In genomic region chr16:32644801-32645170, GRCm38 (mm10) we compare ENCODE assay signal across 8 mouse cellular contexts. TPM values are rescaled to one million over a fixed set of nuclear protein-coding genes. Genes with fewer than 3 reads are reported as not detected.
DNase-seq lines count a peak whose midpoint lies in the region; ATAC-seq and TF ChIP-seq lines count a peak whose summit lies in the region.

No protein-coding gene starts in this region.

- H3K4me1 ChIP-seq in thymus, adult 2 months (replicated peaks; ENCODE audit: control insufficient read depth, insufficient read depth, low read length): peaks cover 38% of the 10 kb centered on the region
- peaks cover 9% of the 10 kb centered on the region; the same call in 1 of the 2 replicates for H3K4me1 ChIP-seq in intestine, postnatal 0 days (replicated peaks; ENCODE audit: control insufficient read depth, insufficient read depth, low read length)
- peaks cover 24% of the 10 kb centered on the region for H3K4me1 ChIP-seq in olfactory bulb, adult 2 months (ENCODE audit: control insufficient read depth, insufficient read depth, low read length)

- H3K9me3 ChIP-seq in intestine, postnatal 0 days (ENCODE audit: control insufficient read depth): no peaks in the 10 kb centered on the region

- H3K36me3 ChIP-seq in thymus, adult 2 months (ENCODE audit: control insufficient read depth, insufficient read depth, low read length): no peaks in the 10 kb centered on the region
- no peaks in the 10 kb centered on the region for H3K36me3 ChIP-seq in intestine, postnatal 0 days (ENCODE audit: control insufficient read depth, insufficient read depth)

- H3K4me3 ChIP-seq in thymus, adult 2 months (ENCODE audit: control insufficient read depth, insufficient read depth, low read length): peak overlapping the region; percentile 88
- H3K4me3 ChIP-seq in intestine, postnatal 0 days (ENCODE audit: low read depth, low read length): peak overlapping the region; percentile 75
- H3K4me3 ChIP-seq in olfactory bulb, adult 2 months (ENCODE audit: insufficient read depth, low read depth, low read length): peak overlapping the region; percentile 62

- 35% methylated on average over 12 of the region's 12 CpGs for WGBS in thymus, adult 2 months
- 14% methylated on average over 12 of the region's 12 CpGs for WGBS in intestine, postnatal 0 days
- 11% methylated on average over 12 of the region's 12 CpGs for whole genome bisulfite sequencing in olfactory bulb, adult 2 months

- H3K27ac ChIP-seq in thymus, adult 2 months (ENCODE audit: control insufficient read depth, insufficient read depth, low read length): peak overlapping the region; percentile 12
- H3K27ac ChIP-seq in intestine, postnatal 0 days (ENCODE audit: low read depth, low read length): no peak overlapping the region
- peak overlapping the region; percentile 18; the same call in 1 of the 2 replicates for H3K27ac ChIP-seq in olfactory bulb, adult 2 months (ENCODE audit: insufficient read depth, low read depth, low read length)

- peak overlapping the region; percentile 88 for H3K9ac ChIP-seq in intestine, postnatal 0 days (ENCODE audit: low read depth, low read length)

- no peak for TF ChIP-seq CTCF in thymus, adult 2 months (IDR thresholded peaks at IDR 0.05; ENCODE audit: borderline replicate concordance, control insufficient read depth, extremely low read depth, insufficient read depth, low read length, poor library complexity)
- no peak for TF ChIP-seq CTCF in intestine, postnatal 0 days (IDR thresholded peaks at IDR 0.05; ENCODE audit: low read depth)
- TF ChIP-seq CTCF in olfactory bulb, adult 2 months (IDR thresholded peaks at IDR 0.05; ENCODE audit: insufficient read depth, low read depth, low read length): no peak

- H3K4me2 ChIP-seq in intestine, postnatal 0 days (replicated peaks; ENCODE audit: low read depth): peak overlapping the region; percentile 97

- DNase-seq in cerebellum, postnatal 4 days (ENCODE audit: low spot score in 2 of 2): no peak
- no peak for DNase-seq in thymus, adult 2 months
- no peak for DNase-seq in thymus, postnatal 25 days
- no peak for DNase-seq in adrenal gland, postnatal 14 days
- DNase-seq in kidney, postnatal 25 days: no peak

- H3K27me3 ChIP-seq in thymus, adult 2 months (ENCODE audit: control insufficient read depth, insufficient read depth, low read length): no peaks in the 10 kb centered on the region
- no peaks in the 10 kb centered on the region for H3K27me3 ChIP-seq in intestine, postnatal 0 days (replicated peaks; ENCODE audit: control insufficient read depth, insufficient read depth, low read length)

- TF ChIP-seq POLR2A in thymus, adult 2 months (IDR thresholded peaks at IDR 0.05; ENCODE audit: control insufficient read depth, extremely low read depth, insufficient read depth, low read length, poor library complexity): no peak
- TF ChIP-seq POLR2A in olfactory bulb, adult 2 months (IDR thresholded peaks at IDR 0.05; ENCODE audit: insufficient read depth, low read depth, low read length): no peak

- ATAC-seq in cerebellum, adult (ENCODE audit: insufficient number of reproducible peaks, low FRiP score, low TSS enrichment): 0 out of 2 replicates have a peak, but pooled peaks have one; percentile 27
- no peak for ATAC-seq in intestine, postnatal 0 days

RNA-seq across cellular contexts. Expression of gene Tnk2, which starts 1.1 kb away (rescaled TPM):
- polyA plus RNA-seq in thymus, adult 2 months (2012; rRNA removed): 479 and 508 TPM in 2 replicates
- 8.0 and 9.6 TPM in 2 replicates for polyA plus RNA-seq in intestine, postnatal 0 days (2015; fragmentation: Nextera tagmentation; extraction: Ambion mirVana)
- polyA plus RNA-seq in olfactory bulb, adult 2 months (2012; ENCODE audit: insufficient read depth, insufficient read length, low replicate concordance, missing spikeins): not detected in 2 replicates
- total RNA-seq in adrenal gland, postnatal 14 days (2021): 48.5 and 55.4 TPM in 2 replicates

RNA-seq across cellular contexts. Expression of gene Tfrc, which starts 36.1 kb away (rescaled TPM):
- 11.7 and 14.2 TPM in 2 replicates for polyA plus RNA-seq in thymus, adult 2 months (2012; rRNA removed)
- polyA plus RNA-seq in intestine, postnatal 0 days (2015; fragmentation: Nextera tagmentation; extraction: Ambion mirVana): 23.1 and 23.7 TPM in 2 replicates
- not detected in 2 replicates for polyA plus RNA-seq in olfactory bulb, adult 2 months (2012; ENCODE audit: insufficient read depth, insufficient read length, low replicate concordance, missing spikeins)
- total RNA-seq in adrenal gland, postnatal 14 days (2021): 181 and 285 TPM in 2 replicates
